Mouse (Mus musculus): ENCODE results near the gene Nrxn3. TPM values are rescaled to one million over a fixed set of nuclear protein-coding genes. Genes with fewer than 3 reads are reported as not detected.

Gene Nrxn3
- polyA plus RNA-seq, 1 experiment, result 1.0 TPM

- WGBS, result 83% methylated on average over 2 of the region's 2 CpGs
- H3K27ac ChIP-seq (ENCODE audit: control insufficient read depth, insufficient read depth, low read depth, low read length, poor library complexity), result no peak overlapping the region
- H3K4me3 ChIP-seq (replicated peaks; ENCODE audit: control insufficient read depth, low read depth, low read length), result no peak overlapping the region
- H3K4me1 ChIP-seq (ENCODE audit: control insufficient read depth, insufficient read depth, low read length), result no peaks in the 10 kb centered on the region; the same call in 1 of the 2 replicates
- TF ChIP-seq CTCF (IDR thresholded peaks at IDR 0.05; ENCODE audit: control insufficient read depth, insufficient read depth, low read length) (no peak), POLR2A (IDR thresholded peaks at IDR 0.05; ENCODE audit: borderline replicate concordance, control insufficient read depth, low read depth, low read length) (no peak)
Measured at GRCm38 (mm10) chr12:89554171-89554570, 831.5 kb downstream of the Nrxn3 start.

DNA sequence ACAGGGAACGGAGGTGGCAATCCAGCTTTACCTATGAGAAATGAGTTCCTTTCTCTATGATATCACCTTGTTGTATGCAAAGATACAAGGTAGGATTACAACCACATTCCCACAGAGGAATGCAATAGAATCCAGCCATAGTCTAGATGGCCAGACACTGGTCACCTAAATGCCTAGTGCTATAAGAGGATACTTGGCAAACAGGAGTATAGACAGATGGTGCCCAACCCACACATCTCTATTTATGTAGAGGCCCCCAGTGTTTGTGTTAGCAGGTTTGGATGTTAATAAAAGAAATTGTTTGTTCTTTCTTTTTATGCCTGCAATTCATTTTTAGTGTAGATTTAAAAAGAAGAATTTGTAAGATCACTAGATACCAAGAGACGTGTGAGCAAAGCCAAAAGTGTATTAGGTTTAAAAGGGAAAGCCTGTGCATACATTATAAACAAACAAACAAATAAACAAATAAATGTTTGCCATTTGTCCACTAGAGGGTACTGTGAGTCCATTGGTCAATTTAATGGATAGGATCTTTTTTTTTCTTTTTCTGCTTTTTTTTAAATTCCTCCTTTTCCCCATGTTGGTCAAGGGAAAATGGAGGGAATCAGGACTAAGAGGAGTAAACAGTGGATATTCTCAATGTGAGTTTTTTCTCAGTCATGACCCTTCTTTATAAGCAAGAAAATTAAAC lies 832.2 kb downstream of the Nrxn3 start:
- no peak overlapping the region for H3K4me3 ChIP-seq (replicated peaks; ENCODE audit: control insufficient read depth, low read depth, low read length)
- WGBS, result 57% methylated on average over 2 of the region's 2 CpGs

GRCm38 (mm10) chr12:89558921-89559320 lies 836.2 kb downstream of the Nrxn3 start:
- 56% methylated on average over 1 of the region's 1 CpGs for WGBS
- Histone ChIP-seq H3K27ac (ENCODE audit: control insufficient read depth, insufficient read depth, low read depth, low read length, poor library complexity) (no peak overlapping the region), H3K4me3 (replicated peaks; ENCODE audit: control insufficient read depth, low read depth, low read length) (no peak overlapping the region), H3K4me1 (ENCODE audit: control insufficient read depth, insufficient read depth, low read length) (no peaks in the 10 kb centered on the region; the same call in 1 of the 2 replicates)
- TF ChIP-seq POLR2A (IDR thresholded peaks at IDR 0.05; ENCODE audit: borderline replicate concordance, control insufficient read depth, low read depth, low read length), result no peak
- TF ChIP-seq CTCF (IDR thresholded peaks at IDR 0.05; ENCODE audit: control insufficient read depth, insufficient read depth, low read length), result no peak

More for the DNA sequence above, 832.2 kb downstream of the Nrxn3 start:
- TF ChIP-seq CTCF (IDR thresholded peaks at IDR 0.05; ENCODE audit: control insufficient read depth, insufficient read depth, low read length) (no peak), POLR2A (IDR thresholded peaks at IDR 0.05; ENCODE audit: borderline replicate concordance, control insufficient read depth, low read depth, low read length) (no peak)
- H3K27ac ChIP-seq (ENCODE audit: control insufficient read depth, insufficient read depth, low read depth, low read length, poor library complexity), result no peak overlapping the region
- H3K4me1 ChIP-seq (ENCODE audit: control insufficient read depth, insufficient read depth, low read length), result no peaks in the 10 kb centered on the region; the same call in 1 of the 2 replicates

DNA sequence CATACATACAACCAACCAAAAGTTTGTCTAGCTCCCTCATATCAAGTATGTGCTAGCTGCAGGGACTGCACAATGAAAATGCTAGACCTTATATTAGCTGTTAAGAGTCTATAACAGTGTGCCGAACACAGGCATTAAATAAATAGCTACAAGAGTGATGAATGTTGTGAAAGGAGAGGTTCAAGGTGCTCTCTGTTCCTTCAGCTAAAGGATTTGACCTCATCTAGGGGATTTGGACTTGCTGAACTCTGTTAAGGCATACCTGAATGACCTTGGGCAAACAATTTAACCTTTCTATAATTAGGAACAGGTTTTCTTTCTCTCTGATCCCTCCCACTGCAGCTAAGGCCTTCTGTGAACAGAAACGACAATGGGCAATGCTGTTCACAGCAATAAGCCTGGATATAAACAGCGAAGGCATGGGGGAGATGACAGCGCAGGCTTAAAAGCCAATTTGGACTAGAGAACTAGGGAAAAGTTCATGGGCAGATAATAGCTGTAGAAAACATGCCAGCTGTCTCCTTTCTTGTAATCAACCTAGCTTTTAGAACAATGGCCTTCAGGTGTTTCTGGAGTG lies 839.4 kb downstream of the Nrxn3 start:
- H3K4me3 ChIP-seq (replicated peaks; ENCODE audit: control insufficient read depth, low read depth, low read length), result no peak overlapping the region
- no peaks in the 10 kb centered on the region; the same call in 1 of the 2 replicates for H3K4me1 ChIP-seq (ENCODE audit: control insufficient read depth, insufficient read depth, low read length)
- H3K27ac ChIP-seq (ENCODE audit: control insufficient read depth, insufficient read depth, low read depth, low read length, poor library complexity), result no peak overlapping the region
- no peak for TF ChIP-seq CTCF (IDR thresholded peaks at IDR 0.05; ENCODE audit: control insufficient read depth, insufficient read depth, low read length)
- WGBS, result 78% methylated on average over 4 of the region's 4 CpGs

- WGBS, result 77% methylated on average over 6 of the region's 6 CpGs
- no peak overlapping the region for H3K27ac ChIP-seq (ENCODE audit: control insufficient read depth, insufficient read depth, low read depth, low read length, poor library complexity)
- no peak overlapping the region for H3K4me3 ChIP-seq (replicated peaks; ENCODE audit: control insufficient read depth, low read depth, low read length)
- TF ChIP-seq CTCF (IDR thresholded peaks at IDR 0.05; ENCODE audit: control insufficient read depth, insufficient read depth, low read length), result no peak
- TF ChIP-seq POLR2A (IDR thresholded peaks at IDR 0.05; ENCODE audit: borderline replicate concordance, control insufficient read depth, low read depth, low read length), result no peak
- no peaks in the 10 kb centered on the region for H3K4me1 ChIP-seq (ENCODE audit: control insufficient read depth, insufficient read depth, low read length)
Measured at GRCm38 (mm10) chr12:89568723-89569377, 846.2 kb downstream of the Nrxn3 start.

DNA sequence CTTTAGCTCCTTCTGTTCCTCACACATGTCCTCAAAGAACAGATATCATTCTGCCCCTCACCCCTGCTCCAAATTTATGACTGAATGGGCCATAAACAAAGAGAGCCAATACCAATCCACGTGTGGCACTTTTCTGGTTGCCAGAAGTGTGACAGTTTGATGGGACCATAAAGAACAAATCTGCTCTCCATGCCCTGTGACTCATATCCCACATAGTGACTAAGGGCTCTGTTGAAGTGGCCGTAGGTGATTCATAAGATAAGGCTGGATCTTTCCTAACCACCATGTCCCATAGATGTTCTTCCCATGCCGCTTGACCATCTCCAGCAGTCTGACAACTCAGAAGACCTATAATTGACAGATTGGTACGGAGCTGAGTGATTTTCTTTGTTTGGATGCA lies 869.8 kb downstream of the Nrxn3 start:
- no peak overlapping the region for H3K4me3 ChIP-seq (replicated peaks; ENCODE audit: control insufficient read depth, low read depth, low read length)
- WGBS, result 62% methylated on average over 4 of the region's 4 CpGs
- no peak overlapping the region for H3K27ac ChIP-seq (ENCODE audit: control insufficient read depth, insufficient read depth, low read depth, low read length, poor library complexity)
- H3K4me1 ChIP-seq (ENCODE audit: control insufficient read depth, insufficient read depth, low read length), result no peaks in the 10 kb centered on the region
- no peak for TF ChIP-seq POLR2A (IDR thresholded peaks at IDR 0.05; ENCODE audit: borderline replicate concordance, control insufficient read depth, low read depth, low read length)
- no peak for TF ChIP-seq CTCF (IDR thresholded peaks at IDR 0.05; ENCODE audit: control insufficient read depth, insufficient read depth, low read length)

GRCm38 (mm10) chr12:89613670-89614069 lies 891.0 kb downstream of the Nrxn3 start:
- Histone ChIP-seq H3K27ac (ENCODE audit: control insufficient read depth, insufficient read depth, low read depth, low read length, poor library complexity) (no peak overlapping the region), H3K4me3 (replicated peaks; ENCODE audit: control insufficient read depth, low read depth, low read length) (no peak overlapping the region), H3K4me1 (ENCODE audit: control insufficient read depth, insufficient read depth, low read length) (no peaks in the 10 kb centered on the region)
- WGBS, result 82% methylated on average over 2 of the region's 2 CpGs
- TF ChIP-seq CTCF (IDR thresholded peaks at IDR 0.05; ENCODE audit: control insufficient read depth, insufficient read depth, low read length) (no peak), POLR2A (IDR thresholded peaks at IDR 0.05; ENCODE audit: borderline replicate concordance, control insufficient read depth, low read depth, low read length) (no peak)

- no peak overlapping the region for H3K27ac ChIP-seq (ENCODE audit: control insufficient read depth, insufficient read depth, low read depth, low read length, poor library complexity)
Measured at GRCm38 (mm10) chr12:89625746-89626145, 903.1 kb downstream of the Nrxn3 start.

More at GRCm38 (mm10) chr12:89625746-89626145, 903.1 kb downstream of the Nrxn3 start:
- no peaks in the 10 kb centered on the region for H3K4me1 ChIP-seq (ENCODE audit: control insufficient read depth, insufficient read depth, low read length)
- 72% methylated on average over 4 of the region's 4 CpGs for WGBS
- H3K4me3 ChIP-seq (replicated peaks; ENCODE audit: control insufficient read depth, low read depth, low read length), result no peak overlapping the region
- no peak for TF ChIP-seq CTCF (IDR thresholded peaks at IDR 0.05; ENCODE audit: control insufficient read depth, insufficient read depth, low read length)
- TF ChIP-seq POLR2A (IDR thresholded peaks at IDR 0.05; ENCODE audit: borderline replicate concordance, control insufficient read depth, low read depth, low read length), result no peak
